Mouse (Mus musculus): ENCODE data around the gene Celf3. TPM values are rescaled to one million over a fixed set of nuclear protein-coding genes. Genes with fewer than 3 reads are reported as not detected.

Gene Celf3
- polyA plus RNA-seq, 1 experiment from 2014 or later: 154 TPM

DNA sequence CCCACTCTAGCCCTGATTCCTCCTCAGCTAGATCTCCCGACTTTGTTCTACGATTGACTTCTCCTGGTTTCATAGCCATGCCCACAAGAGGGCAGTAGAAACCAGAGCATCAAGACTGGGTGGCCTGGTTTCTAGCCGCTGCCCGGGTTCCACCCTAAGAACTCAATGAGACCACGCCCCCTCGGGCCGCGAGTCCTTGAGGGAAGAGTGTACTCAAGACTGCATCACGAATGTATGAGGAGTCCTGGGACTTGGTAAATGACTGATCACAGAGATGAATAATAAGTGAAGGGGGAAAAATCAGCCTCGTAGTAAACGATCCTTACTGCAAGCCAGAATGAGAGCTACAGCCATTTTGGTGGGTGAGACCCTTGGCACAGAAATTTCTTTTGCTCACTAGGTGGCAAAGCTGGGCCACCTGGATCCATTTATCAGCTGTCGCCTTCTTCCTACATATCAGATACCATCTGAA lies 21.5 kb upstream of the Celf3 start:
- H3K4me2 ChIP-seq (ENCODE audit: low read depth): peak overlapping the region; percentile 25
- no peaks in the 10 kb centered on the region for H3K4me1 ChIP-seq (ENCODE audit: control insufficient read depth, insufficient read depth, low read length)
- DNase-seq (ENCODE audit: low spot score) (peak; percentile 92), ATAC-seq (ENCODE audit: insufficient read depth, low FRiP score, low TSS enrichment) (peak; percentile 79)
- peak overlapping the region; percentile 17; the same call in 1 of the 2 replicates for H3K4me3 ChIP-seq (ENCODE audit: low read depth, low read length)
- H3K9me3 ChIP-seq (ENCODE audit: control insufficient read depth, low read length): no peaks in the 10 kb centered on the region
- H3K27ac ChIP-seq (ENCODE audit: low read depth, low read length): no peak overlapping the region
- no peaks in the 10 kb centered on the region for H3K36me3 ChIP-seq (ENCODE audit: control insufficient read depth, insufficient read depth, low read length)
- 3% methylated on average over 12 of the region's 12 CpGs for WGBS
- H3K9ac ChIP-seq (ENCODE audit: low read length): no peak overlapping the region
- H3K27me3 ChIP-seq (ENCODE audit: control insufficient read depth, insufficient read depth, low read length): no peaks in the 10 kb centered on the region

DNA sequence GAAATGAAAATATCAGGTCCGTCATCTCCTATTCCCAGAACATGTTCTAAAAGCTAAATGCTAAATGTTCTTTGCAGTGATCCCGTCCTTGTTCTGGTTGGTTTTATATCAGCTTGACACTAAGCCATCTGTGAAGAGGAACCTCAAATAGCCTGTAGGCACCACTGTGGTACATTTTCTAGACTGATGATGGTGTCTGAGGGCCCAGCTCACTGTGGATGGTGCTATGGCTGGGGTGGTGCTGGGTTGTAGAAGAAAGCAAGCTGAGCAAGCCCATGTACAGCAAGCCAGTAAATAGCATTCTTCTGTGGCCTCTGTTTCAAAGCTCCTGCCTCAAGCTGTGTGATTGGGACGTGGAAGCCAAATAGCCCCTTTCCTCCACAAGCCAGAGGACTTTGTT lies 21.0 kb upstream of the Celf3 start:
- H3K9me3 ChIP-seq (ENCODE audit: control insufficient read depth, low read length): no peaks in the 10 kb centered on the region
- H3K36me3 ChIP-seq (ENCODE audit: control insufficient read depth, insufficient read depth, low read length): no peaks in the 10 kb centered on the region
- DNase-seq (ENCODE audit: low spot score): no peak
- H3K4me2 ChIP-seq (ENCODE audit: low read depth): no peak overlapping the region
- 85% methylated on average over 3 of the region's 3 CpGs for WGBS
- no peak overlapping the region for H3K27ac ChIP-seq (ENCODE audit: low read depth, low read length)
- no peak overlapping the region for H3K9ac ChIP-seq (ENCODE audit: low read length)
- no peak overlapping the region for H3K4me3 ChIP-seq (ENCODE audit: low read depth, low read length)
- H3K4me1 ChIP-seq (ENCODE audit: control insufficient read depth, insufficient read depth, low read length): no peaks in the 10 kb centered on the region
- ATAC-seq (ENCODE audit: insufficient read depth, low FRiP score, low TSS enrichment): no peak
- no peaks in the 10 kb centered on the region for H3K27me3 ChIP-seq (ENCODE audit: control insufficient read depth, insufficient read depth, low read length)

- Histone ChIP-seq H3K9ac (ENCODE audit: low read length) (no peak overlapping the region), H3K9me3 (ENCODE audit: control insufficient read depth, low read length) (no peaks in the 10 kb centered on the region), H3K27ac (ENCODE audit: low read depth, low read length) (no peak overlapping the region), H3K4me3 (ENCODE audit: low read depth, low read length) (no peak overlapping the region), H3K27me3 (ENCODE audit: control insufficient read depth, insufficient read depth, low read length) (no peaks in the 10 kb centered on the region), H3K36me3 (ENCODE audit: control insufficient read depth, insufficient read depth, low read length) (no peaks in the 10 kb centered on the region), H3K4me2 (ENCODE audit: low read depth) (no peak overlapping the region), H3K4me1 (ENCODE audit: control insufficient read depth, insufficient read depth, low read length) (peaks cover 5% of the 10 kb centered on the region)
- 95% methylated on average over 2 of the region's 2 CpGs for WGBS
- no peak for ATAC-seq (ENCODE audit: insufficient read depth, low FRiP score, low TSS enrichment)
- no peak for DNase-seq (ENCODE audit: low spot score)
These were observed 18.3 kb upstream of the Celf3 start for GRCm38 (mm10) chr3:94459834-94460233.

GRCm38 (mm10) chr3:94463926-94464578 lies 14.0 kb upstream of the Celf3 start:
- Histone ChIP-seq H3K27me3 (ENCODE audit: control insufficient read depth, insufficient read depth, low read length) (no peaks in the 10 kb centered on the region), H3K27ac (ENCODE audit: low read depth, low read length) (no peak overlapping the region), H3K9me3 (ENCODE audit: control insufficient read depth, low read length) (no peaks in the 10 kb centered on the region), H3K9ac (ENCODE audit: low read length) (no peak overlapping the region), H3K4me2 (ENCODE audit: low read depth) (no peak overlapping the region), H3K36me3 (ENCODE audit: control insufficient read depth, insufficient read depth, low read length) (no peaks in the 10 kb centered on the region), H3K4me1 (ENCODE audit: control insufficient read depth, insufficient read depth, low read length) (peaks cover 5% of the 10 kb centered on the region), H3K4me3 (ENCODE audit: low read depth, low read length) (no peak overlapping the region)
- WGBS: 58% methylated on average over 11 of the region's 11 CpGs
- ATAC-seq (ENCODE audit: insufficient read depth, low FRiP score, low TSS enrichment): peak; percentile 61; the same call in 1 of the 2 replicates
- DNase-seq (ENCODE audit: low spot score): peak; percentile 57

GRCm38 (mm10) chr3:94465632-94466430 lies 12.3 kb upstream of the Celf3 start:
- WGBS: 62% methylated on average over 13 of the region's 13 CpGs
- ATAC-seq (ENCODE audit: insufficient read depth, low FRiP score, low TSS enrichment): no peak
- no peak overlapping the region for H3K4me2 ChIP-seq (ENCODE audit: low read depth)
- H3K9ac ChIP-seq (ENCODE audit: low read length): no peak overlapping the region
- H3K4me3 ChIP-seq (ENCODE audit: low read depth, low read length): no peak overlapping the region
- no peaks in the 10 kb centered on the region for H3K27me3 ChIP-seq (ENCODE audit: control insufficient read depth, insufficient read depth, low read length)
- no peak for DNase-seq (ENCODE audit: low spot score)
- no peaks in the 10 kb centered on the region for H3K36me3 ChIP-seq (ENCODE audit: control insufficient read depth, insufficient read depth, low read length)
- H3K27ac ChIP-seq (ENCODE audit: low read depth, low read length): no peak overlapping the region
- no peaks in the 10 kb centered on the region for H3K9me3 ChIP-seq (ENCODE audit: control insufficient read depth, low read length)
- H3K4me1 ChIP-seq (ENCODE audit: control insufficient read depth, insufficient read depth, low read length): peaks cover 5% of the 10 kb centered on the region

DNA sequence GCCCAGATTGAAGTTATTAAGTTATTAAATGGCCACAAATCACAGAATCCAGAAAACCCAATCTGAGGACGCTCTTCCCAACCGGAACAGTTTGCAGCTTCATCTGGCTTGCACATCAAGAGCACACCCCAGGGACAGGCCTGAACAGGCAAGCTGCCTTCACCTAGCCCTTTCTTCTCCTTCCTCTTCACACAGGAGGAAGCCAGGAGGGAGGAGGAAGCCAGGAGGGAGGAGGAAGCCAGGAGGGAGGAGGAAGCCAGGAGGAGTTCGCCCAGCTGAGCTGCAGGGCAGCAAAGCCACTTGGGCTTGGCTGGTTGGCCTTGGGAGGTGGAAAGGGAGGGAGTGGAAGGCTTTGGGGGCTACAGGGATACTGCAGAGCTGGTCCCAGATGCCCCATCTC lies 9.2 kb upstream of the Celf3 start:
- 37% methylated on average over 3 of the region's 3 CpGs for WGBS
- no peaks in the 10 kb centered on the region for H3K9me3 ChIP-seq (ENCODE audit: control insufficient read depth, low read length)
- no peaks in the 10 kb centered on the region for H3K36me3 ChIP-seq (ENCODE audit: control insufficient read depth, insufficient read depth, low read length)
- no peak for ATAC-seq (ENCODE audit: insufficient read depth, low FRiP score, low TSS enrichment)
- H3K27me3 ChIP-seq (ENCODE audit: control insufficient read depth, insufficient read depth, low read length): no peaks in the 10 kb centered on the region
- H3K9ac ChIP-seq (ENCODE audit: low read length): no peak overlapping the region
- H3K4me2 ChIP-seq (ENCODE audit: low read depth): no peak overlapping the region
- peaks cover 6% of the 10 kb centered on the region for H3K4me1 ChIP-seq (ENCODE audit: control insufficient read depth, insufficient read depth, low read length)
- no peak for DNase-seq (ENCODE audit: low spot score)
- no peak overlapping the region for H3K27ac ChIP-seq (ENCODE audit: low read depth, low read length)
- H3K4me3 ChIP-seq (ENCODE audit: low read depth, low read length): no peak overlapping the region

GRCm38 (mm10) chr3:94472447-94473114 lies 5.5 kb upstream of the Celf3 start:
- H3K9ac ChIP-seq (ENCODE audit: low read length): 0 out of 2 replicates have a peak overlapping the region, but pooled peaks have one; percentile 15

DNA sequence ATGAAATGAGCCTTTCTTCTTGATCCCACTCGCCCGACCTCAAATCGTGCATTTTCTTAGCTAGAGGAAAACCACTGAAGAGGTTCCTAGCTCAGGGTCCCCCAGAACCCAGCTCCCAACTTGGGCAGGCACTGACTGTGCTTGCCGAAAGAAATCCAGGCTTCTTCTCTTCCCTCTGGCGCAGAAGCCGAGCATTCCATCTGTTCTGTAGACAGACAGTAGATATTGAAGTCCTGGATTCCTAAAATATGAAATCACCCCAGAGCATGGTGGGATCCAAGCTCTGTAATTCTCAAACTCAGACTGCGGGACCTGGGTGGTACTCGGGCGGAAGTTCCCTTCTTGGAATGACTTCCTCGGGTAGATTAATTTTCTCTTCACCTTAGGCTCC lies 5.0 kb upstream of the Celf3 start:
- Histone ChIP-seq H3K4me3 (ENCODE audit: low read depth, low read length) (no peak overlapping the region), H3K27ac (ENCODE audit: low read depth, low read length) (no peak overlapping the region), H3K9ac (ENCODE audit: low read length) (no peak overlapping the region), H3K27me3 (ENCODE audit: control insufficient read depth, insufficient read depth, low read length) (no peaks in the 10 kb centered on the region), H3K4me2 (ENCODE audit: low read depth) (peak overlapping the region; percentile 39; the same call in 1 of the 2 replicates), H3K4me1 (ENCODE audit: control insufficient read depth, insufficient read depth, low read length) (peaks cover 8% of the 10 kb centered on the region; the same call in 1 of the 2 replicates), H3K36me3 (ENCODE audit: control insufficient read depth, insufficient read depth, low read length) (no peaks in the 10 kb centered on the region), H3K9me3 (ENCODE audit: control insufficient read depth, low read length) (no peaks in the 10 kb centered on the region)
- no peak; the same call in 1 of the 2 replicates for ATAC-seq (ENCODE audit: insufficient read depth, low FRiP score, low TSS enrichment)
- DNase-seq (ENCODE audit: low spot score): no peak
- WGBS: 51% methylated on average over 10 of the region's 10 CpGs

More at GRCm38 (mm10) chr3:94472447-94473114, 5.5 kb upstream of the Celf3 start:
- WGBS: 8% methylated on average over 28 of the region's 28 CpGs
- Histone ChIP-seq H3K9me3 (ENCODE audit: control insufficient read depth, low read length) (no peaks in the 10 kb centered on the region), H3K36me3 (ENCODE audit: control insufficient read depth, insufficient read depth, low read length) (no peaks in the 10 kb centered on the region), H3K4me2 (ENCODE audit: low read depth) (peak overlapping the region; percentile 39), H3K4me3 (ENCODE audit: low read depth, low read length) (0 out of 2 replicates have a peak overlapping the region, but pooled peaks have one; percentile 3), H3K27ac (ENCODE audit: low read depth, low read length) (no peak overlapping the region), H3K4me1 (ENCODE audit: control insufficient read depth, insufficient read depth, low read length) (peaks cover 8% of the 10 kb centered on the region; the same call in 1 of the 2 replicates), H3K27me3 (ENCODE audit: control insufficient read depth, insufficient read depth, low read length) (no peaks in the 10 kb centered on the region)
- ATAC-seq (ENCODE audit: insufficient read depth, low FRiP score, low TSS enrichment) (peak; percentile 81), DNase-seq (ENCODE audit: low spot score) (peak; percentile 74)
